Mouse (Mus musculus) left cerebral cortex, adult 2 months (tissue): ENCODE data around the gene Mef2d. TPM values are rescaled to one million over a fixed set of nuclear protein-coding genes. Genes with fewer than 3 reads are reported as not detected.

Source experiments
- DNase-seq, 2 experiments: peaks; one replicate each; pipeline ENCODE4 v3.0.0; 2021 to 2022; ENCODE audit warnings: low spot score in 2 of 2, mixed read lengths in 1 of 2; ENCODE audit errors: extremely low spot score in 1 of 2
- H3K27ac ChIP-seq: fragments of 200-600 bp; 2 replicates; pipeline ENCODE4 v1.8.1; 2022
- H3K4me3 ChIP-seq: fragments of 200-600 bp; 2 replicates; pipeline ENCODE4 v1.8.1; 2022
- CTCF ChIP-seq: fragments of 200-600 bp; IDR thresholded peaks from 2 replicates; pipeline ENCODE4 v1.8.1; 2022; ENCODE audit warnings: antibody characterized with exemption, mild to moderate bottlenecking, moderate library complexity
- intact Hi-C: fragments of 180-260 bp; cut with DNase I; formaldehyde crosslinking; loops from one replicate; pipeline ENCODE4 v1.15.1; 2025
- total RNA-seq, 2 experiments: library from RNA; stranded (reverse); gene quantifications; 2 replicates each; pipeline ENCODE4 v1.2.3; 2021

Gene Mef2d
- total RNA-seq, 2 experiments from 2014 or later, result 223 to 225 TPM

DNA sequence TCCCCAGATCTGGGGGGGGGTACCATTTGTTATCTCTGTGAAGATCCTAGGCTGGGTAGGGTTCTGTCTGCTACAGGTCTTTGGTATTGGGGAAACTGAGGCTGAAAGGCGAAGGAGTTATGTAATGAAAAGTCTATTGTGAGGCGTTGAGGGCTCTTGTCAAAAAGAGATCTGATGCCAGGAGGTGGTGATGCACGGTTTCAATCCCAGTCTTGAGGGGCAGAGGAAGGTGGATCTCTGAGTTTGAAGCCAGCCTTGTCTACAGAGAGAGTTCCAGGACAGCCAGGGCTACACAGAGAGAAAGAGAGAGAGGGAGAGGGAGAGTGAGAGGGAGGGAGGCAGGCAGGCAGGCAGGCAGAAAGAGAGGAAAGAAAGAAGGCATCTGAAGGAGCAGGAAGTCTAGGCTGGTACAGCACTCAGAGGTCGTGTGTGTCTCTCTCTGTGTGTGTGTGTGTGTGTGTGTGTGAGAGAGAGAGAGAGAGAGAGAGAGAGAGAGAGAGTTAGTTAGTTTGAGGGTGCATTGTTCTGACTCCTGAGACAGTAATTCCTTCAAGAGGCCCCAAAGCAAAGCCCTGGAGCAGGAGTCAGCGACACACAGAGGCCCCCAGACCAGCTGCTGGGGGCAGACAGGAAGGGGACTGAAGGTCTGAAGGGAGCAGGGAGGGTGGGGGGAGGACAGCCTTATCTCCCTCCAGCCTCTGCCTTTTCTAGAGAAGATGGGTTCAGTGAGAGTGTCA is 4.4 kb downstream of the Mef2d start:
- H3K4me3 ChIP-seq, result peak overlapping the region; percentile 98; the same call in 1 of the 2 replicates
- no peak for DNase-seq
- peak overlapping the region; percentile 95 for H3K27ac ChIP-seq
- intact Hi-C loops, result no loop called here
- no peak for TF ChIP-seq CTCF

DNA sequence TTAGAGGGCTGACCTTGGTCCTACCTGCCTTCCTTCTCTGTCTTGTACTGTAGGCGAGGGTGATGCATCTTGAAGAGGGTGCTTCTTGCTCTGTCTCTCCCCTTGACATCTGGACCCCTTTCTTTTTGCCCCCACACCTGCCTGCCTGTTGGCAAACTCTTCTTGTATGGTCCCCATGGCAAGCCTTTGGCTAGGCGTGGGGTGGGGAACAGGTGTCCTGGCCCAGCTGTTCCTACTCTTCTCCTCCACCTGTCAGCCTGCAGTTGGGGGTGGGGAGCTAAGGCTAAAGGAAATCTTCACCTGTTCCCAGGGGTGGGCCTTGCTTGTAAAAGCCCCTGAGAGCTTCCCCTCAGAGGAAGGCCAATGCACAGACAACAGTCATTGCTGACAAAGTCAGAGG is 5.3 kb downstream of the Mef2d start:
- H3K27ac ChIP-seq, result peak overlapping the region; percentile 93; the same call in 1 of the 2 replicates
- intact Hi-C loops, result no loop called here
- DNase-seq, result no peak
- no peak overlapping the region for H3K4me3 ChIP-seq
- no peak for TF ChIP-seq CTCF

DNA sequence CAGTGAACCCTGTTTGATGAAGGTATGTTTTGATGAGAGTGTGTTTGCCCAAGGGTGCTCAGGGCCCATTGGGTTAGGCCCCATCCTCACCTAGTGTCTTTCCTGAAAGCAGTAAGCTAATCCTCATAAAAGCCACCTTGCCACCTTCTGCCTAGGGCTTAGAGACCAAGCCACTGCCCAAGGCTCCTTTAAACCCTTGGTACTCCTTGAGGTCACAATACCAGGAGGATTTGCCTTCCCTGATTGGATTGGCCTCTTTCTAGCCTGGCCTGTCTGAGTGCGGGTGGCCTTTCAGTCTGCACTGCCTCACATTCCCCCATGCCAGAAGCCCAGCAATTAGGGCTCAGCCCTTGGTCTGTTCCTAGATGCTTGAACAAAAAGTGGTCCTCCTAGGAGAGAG is 5.7 kb downstream of the Mef2d start:
- Histone ChIP-seq H3K27ac (peak overlapping the region; percentile 93; the same call in 1 of the 2 replicates), H3K4me3 (no peak overlapping the region)
- TF ChIP-seq CTCF, result no peak
- intact Hi-C loops, result no loop called here
- no peak for DNase-seq

DNA sequence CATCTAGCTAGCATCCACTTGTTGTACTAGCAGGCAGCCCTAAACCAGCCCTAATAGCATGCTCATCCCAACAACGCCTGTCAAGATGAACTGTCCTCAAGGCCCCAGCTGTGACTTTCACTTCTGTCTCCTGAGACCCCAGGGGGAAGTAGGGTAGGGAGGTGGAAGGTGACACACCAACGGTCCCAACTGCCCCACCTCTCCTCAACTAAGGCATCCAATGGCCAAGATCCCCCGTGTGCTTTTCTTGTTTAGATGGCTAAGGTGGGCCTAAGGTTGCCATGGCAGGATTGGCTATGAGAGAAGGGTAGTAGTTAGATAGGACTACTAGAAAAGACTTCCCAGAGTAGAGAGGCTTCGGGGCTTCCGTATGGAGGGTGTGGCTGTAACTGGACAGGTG is 6.2 kb downstream of the Mef2d start:
- Histone ChIP-seq H3K4me3 (no peak overlapping the region), H3K27ac (peak overlapping the region; percentile 93)
- TF ChIP-seq CTCF, result no peak
- DNase-seq, result no peak
- intact Hi-C loops, result no loop called here

DNA sequence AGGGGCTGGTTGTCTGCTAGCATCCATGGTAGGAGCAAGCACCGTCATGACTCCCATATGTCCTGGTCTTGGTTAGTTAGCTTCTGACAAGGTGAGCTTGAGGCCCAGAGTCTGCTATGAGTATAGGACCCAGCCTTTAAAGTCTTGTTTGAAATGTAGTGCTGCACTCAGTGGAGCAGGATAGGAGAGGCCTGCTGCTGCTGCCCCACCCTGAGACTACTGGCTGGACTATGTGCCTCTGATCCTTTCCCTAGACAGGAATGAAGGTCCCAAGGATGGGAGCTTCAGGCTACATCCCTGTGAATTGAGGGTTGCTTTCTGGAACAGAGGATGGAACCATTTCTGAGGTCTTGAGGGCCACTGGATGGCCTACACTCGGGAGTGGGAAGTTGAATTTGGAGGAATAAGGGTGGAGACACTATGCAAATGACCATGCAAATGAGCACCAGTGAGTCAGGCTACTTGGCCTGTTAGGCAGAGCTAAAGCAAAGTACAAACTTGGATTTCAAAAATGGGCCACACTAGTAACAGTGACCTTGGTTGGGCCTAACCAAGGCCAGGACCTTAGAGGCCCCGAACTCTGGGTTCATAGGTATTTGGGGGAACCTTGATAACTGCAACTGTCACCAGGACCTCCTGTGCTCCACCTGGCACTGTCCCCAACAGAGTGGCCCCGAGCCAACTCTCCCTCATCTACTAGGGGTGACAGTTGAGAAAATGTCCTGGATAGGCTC is 6.8 kb downstream of the Mef2d start:
- no peak for TF ChIP-seq CTCF
- DNase-seq, result no peak
- intact Hi-C loops, result no loop called here
- H3K27ac ChIP-seq, result peak overlapping the region; percentile 93
- H3K4me3 ChIP-seq, result peak overlapping the region; percentile 33

DNA sequence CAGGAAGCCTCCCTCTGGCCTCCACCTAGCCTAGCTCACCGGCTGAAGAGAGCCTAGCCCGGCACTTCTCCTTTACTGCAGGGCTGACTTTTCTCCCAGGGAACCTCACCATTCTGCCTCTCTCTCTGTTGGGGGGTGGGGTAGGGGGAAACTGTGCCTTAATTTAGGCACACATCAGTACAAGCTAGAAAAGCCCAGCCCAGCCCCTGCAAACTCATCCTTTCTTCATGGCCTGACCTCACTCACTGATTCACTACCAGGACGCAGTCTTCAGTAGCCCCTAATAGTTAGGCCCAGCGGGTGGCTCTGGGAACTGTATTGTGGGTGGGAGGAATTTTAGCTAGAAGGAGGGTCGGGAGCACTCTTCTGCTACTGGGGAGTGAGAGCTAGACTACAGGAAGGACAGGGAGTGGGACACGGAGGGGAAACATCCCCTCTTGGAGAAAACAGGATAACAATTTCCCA is 7.4 kb downstream of the Mef2d start:
- intact Hi-C loops, result no loop called here

DNA sequence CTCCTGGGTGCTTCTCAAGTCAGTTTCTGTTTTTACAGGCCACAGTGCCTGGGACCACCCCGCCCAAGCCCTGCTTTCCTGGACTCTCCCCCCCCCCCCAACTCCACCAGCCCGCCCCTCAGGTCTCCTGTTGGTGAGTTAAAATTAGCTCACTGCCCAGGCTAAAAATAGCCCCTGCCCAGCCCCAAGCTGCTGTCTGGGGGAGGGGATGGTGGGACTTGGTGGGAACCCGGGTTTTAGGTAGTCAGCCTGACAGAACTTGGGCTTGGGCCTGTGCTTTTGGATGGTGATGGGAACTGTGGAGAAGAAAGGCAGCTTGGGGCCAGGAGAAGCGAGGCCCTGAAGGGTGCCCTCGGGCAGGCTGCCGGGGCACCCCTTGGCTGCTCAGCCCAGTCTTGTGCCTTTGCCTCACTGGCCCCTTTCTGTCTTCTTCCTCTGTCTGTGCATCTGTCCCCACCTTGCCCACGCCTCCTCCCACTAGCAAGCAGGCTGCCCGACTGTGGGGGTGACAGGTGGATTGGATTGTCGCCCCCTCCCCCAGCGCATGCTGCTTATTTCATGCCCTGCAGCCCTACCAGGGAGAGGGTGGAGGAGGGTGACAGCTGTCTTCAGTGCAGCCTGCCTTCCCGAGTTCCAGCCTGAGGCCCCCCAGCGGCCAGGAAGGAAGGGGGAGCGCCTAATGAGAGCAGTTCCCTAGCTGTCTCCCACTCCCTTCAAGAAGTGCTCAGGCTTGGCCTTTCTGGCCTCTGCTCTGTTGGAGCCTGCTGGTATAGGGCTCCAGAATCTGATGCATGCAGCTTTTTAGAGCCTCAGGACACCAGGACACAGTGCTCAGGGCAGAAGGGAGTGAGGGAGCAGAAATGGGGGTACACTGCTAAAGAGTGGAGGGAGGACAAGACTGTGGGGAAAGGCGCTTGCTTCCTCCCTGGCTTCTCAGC is 8.2 kb downstream of the Mef2d start:
- peak; percentile 77 for DNase-seq
- TF ChIP-seq CTCF, result peak; percentile 45
- intact Hi-C loops, result no loop called here
- Histone ChIP-seq H3K27ac (peak overlapping the region; percentile 93), H3K4me3 (peak overlapping the region; percentile 33)

More for the DNA sequence above, 7.4 kb downstream of the Mef2d start:
- Histone ChIP-seq H3K27ac (peak overlapping the region; percentile 93), H3K4me3 (peak overlapping the region; percentile 33)
- TF ChIP-seq CTCF, result no peak
- DNase-seq, result no peak

DNA sequence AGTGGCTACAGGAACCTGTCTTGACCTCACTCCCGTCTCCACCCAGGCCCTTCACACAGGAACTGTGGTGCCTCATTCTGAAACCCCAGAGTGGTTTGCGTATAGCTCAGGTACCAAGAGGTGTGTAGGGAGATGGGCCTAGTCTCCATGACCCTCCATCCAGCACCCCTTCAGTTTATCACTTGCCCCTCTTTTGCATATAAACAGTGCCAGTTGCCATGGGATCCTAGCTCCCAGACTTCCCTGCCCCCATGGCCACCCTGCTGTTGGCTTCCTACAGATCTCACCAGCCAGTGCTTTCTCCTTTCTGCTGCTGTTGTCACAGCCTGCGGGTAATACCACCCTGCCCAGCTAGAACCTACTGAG is 8.8 kb downstream of the Mef2d start:
- no peak for TF ChIP-seq CTCF
- intact Hi-C loops, result no loop called here
- Histone ChIP-seq H3K4me3 (peak overlapping the region; percentile 33), H3K27ac (peak overlapping the region; percentile 93)
- no peak for DNase-seq

DNA sequence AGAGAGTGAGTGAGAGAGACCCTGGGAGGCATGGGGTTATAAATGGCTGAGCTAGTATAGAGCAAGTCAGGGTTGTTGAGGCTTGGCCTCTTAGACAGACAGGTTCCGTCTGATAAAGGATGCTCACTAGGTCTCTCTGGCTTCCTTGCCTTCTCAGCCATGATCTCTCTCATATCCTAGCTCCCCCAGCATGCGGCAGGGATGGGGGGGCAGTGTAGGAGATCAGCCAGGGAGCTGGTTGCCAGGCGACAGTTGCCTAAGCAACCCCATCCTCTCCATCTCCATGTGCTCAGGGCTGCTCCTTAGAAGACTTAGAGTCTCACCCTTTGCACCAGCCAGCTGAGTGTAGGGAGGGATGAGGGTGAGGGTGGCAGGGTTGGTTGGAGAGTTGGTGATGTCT is 9.9 kb downstream of the Mef2d start:
- peak; percentile 83 to 89 for DNase-seq
- intact Hi-C loops, result no loop called here
- peak overlapping the region; percentile 93 for H3K27ac ChIP-seq
- TF ChIP-seq CTCF, result no peak
- 0 out of 2 replicates have a peak overlapping the region, but pooled peaks have one; percentile 11 for H3K4me3 ChIP-seq

DNA sequence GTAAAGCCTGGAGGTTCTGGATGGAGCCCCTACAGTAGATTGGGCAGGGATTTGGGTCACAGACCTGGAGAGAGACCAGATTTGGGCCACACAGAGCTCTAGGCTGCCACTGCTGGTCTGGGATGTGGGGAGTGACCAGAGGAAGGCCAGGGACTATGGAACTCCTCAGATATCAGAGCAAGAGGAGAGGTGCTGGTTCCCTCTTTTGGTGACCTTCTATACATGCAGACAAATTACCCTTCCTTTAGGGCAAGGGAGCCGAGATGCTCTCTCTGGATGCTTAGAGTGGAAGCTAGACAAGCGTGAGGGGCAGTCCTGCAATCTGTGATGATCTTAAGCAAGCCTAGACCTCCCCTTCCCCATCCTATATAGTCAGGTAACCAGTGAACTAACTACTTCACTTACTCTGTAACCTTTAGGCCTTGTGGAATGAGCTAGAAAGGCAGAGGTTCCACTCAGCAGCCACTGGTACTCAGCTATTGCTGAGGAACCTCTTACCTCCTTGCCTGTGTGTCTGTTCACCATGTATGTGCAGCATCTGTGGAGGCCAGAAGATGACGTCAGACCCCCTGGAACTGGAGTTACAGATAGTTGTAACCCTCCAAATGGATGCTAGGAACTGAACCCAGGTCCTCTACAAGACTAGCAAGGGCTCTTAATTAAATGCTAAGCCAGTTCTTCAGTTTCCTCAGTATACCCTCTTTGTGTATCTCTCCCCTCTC is 11.3 kb downstream of the Mef2d start:
- Histone ChIP-seq H3K27ac (peak overlapping the region; percentile 93), H3K4me3 (no peak overlapping the region)
- no peak for TF ChIP-seq CTCF
- DNase-seq, result no peak
- intact Hi-C loops, result no loop called here

DNA sequence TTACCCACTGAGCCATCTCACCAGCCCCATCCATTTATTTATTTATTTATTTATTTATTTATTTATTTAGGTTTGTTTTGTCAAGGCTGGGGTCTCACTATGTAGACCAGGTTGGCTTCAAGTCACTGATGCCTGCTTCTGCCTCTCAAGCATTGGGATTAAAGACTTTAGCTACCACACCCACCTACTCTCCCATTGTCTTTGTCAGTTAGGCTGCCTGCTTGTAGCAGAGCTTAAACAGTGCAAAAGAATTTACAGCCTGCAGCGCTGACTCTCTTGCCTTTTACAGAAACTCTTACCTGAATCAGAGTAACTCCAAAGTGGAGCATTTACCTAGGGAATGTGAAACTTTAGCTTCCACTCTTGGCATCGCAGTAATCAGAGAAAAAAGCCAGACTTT is 12.1 kb downstream of the Mef2d start:
- Histone ChIP-seq H3K4me3 (no peak overlapping the region), H3K27ac (no peak overlapping the region)
- DNase-seq, result no peak
- no peak for TF ChIP-seq CTCF
- intact Hi-C loops, result no loop called here
